Mouse (Mus musculus) liver, postnatal 0 days (tissue): ENCODE measurements at regions not wholly inside any gene's neighbourhood (a gene's known extent, or its start where the extent isn't known, plus 50 kb on each side); places are given as distances from the start of the nearest gene placed in this dataset.

Experiments
- ATAC-seq: fragments of 200-750 bp; cut with Nextera tagmentation; 2 replicates; pipeline ENCODE4 v1.8.0; 2017; ENCODE audit warnings: mild to moderate bottlenecking, moderate library complexity
- DNase-seq: peaks from one replicate; pipeline ENCODE4 v3.0.0-alpha.2; 2016
- H3K27ac ChIP-seq: fragments of 300-500 bp; sonication (generic); 2 replicates; pipeline ENCODE4 v1.5.1; 2014; ENCODE audit warnings: antibody characterized with exemption, moderate library complexity, mild to moderate bottlenecking, low read depth
- H3K27me3 ChIP-seq: fragments of 300-500 bp; sonication (generic); 2 replicates; pipeline ENCODE4 v1.6.1; 2014; ENCODE audit warnings: low read length, control low read depth, mixed read lengths; ENCODE audit not compliant: insufficient read depth
- H3K36me3 ChIP-seq: fragments of 300-500 bp; sonication (generic); replicated peaks from 2 replicates; pipeline ENCODE4 v1.6.1; 2014; ENCODE audit warnings: mild to moderate bottlenecking, control low read depth, low read length, moderate library complexity, mixed read lengths; ENCODE audit not compliant: insufficient read depth
- H3K4me1 ChIP-seq: fragments of 300-500 bp; sonication (generic); 2 replicates; pipeline ENCODE4 v1.6.1; 2014; ENCODE audit warnings: antibody characterized with exemption, mild to moderate bottlenecking, control low read depth; ENCODE audit not compliant: insufficient read depth
- H3K4me2 ChIP-seq: fragments of 300-500 bp; sonication (generic); 2 replicates; pipeline ENCODE4 v1.6.1; 2014; ENCODE audit warnings: low read depth, mild to moderate bottlenecking, low read length, moderate library complexity, mixed read lengths
- H3K4me3 ChIP-seq: fragments of 300-500 bp; sonication (generic); 2 replicates; pipeline ENCODE4 v1.5.1; 2014; ENCODE audit warnings: low read depth, low read length
- H3K9ac ChIP-seq: fragments of 300-500 bp; sonication (generic); replicated peaks from 2 replicates; pipeline ENCODE4 v1.6.1; 2014; ENCODE audit warnings: mild to moderate bottlenecking, moderate library complexity
- H3K9me3 ChIP-seq: fragments of 300-500 bp; sonication (generic); 2 replicates; pipeline ENCODE4 v1.6.1; 2016; ENCODE audit warnings: mild to moderate bottlenecking, control low read depth, low read length, mixed read lengths
- CTCF ChIP-seq: sonication (generic); IDR thresholded peaks from 2 replicates; pipeline ENCODE4 v1.5.1; 2016; ENCODE audit warnings: antibody characterized with exemption, low read depth
- EP300 ChIP-seq: IDR thresholded peaks from 2 replicates; pipeline ENCODE4 v1.6.1; 2016; ENCODE audit warnings: antibody characterized with exemption, low read depth, mild to moderate bottlenecking
- WGBS: fragments of 180-500 bp; shearing (Covaris S2); extraction: QIAGEN DNeasy Blood & Tissue Kit; methylation state at CpG from one replicate; pipeline ENCODE4 v1.1.7; 2014; ENCODE audit not compliant: insufficient replicate concordance; 5-methylcytosine and 5-hydroxymethylcytosine counted together

DNA sequence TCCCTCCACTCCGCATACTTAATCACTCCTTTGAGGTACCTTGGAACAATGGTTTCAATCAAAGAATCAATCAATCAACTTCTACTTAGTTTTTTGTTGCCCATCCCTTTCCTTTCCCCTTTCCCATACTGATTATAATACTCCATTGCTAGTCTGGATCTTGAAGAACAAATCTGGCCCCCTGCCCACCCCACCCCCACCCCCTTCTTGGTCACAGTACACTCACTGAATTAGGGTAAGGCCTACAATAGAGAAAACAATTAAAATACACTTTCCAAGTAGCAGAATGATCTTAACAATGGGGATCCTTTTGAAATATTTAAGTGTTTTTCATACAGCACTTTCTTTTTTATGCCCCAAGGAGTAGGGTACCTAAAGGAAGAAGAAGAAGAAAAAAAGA, 397.7 kb downstream of the Ppargc1a start:
- no peaks in the 10 kb centered on the region for H3K36me3 ChIP-seq
- H3K4me2 ChIP-seq = no peak overlapping the region
- H3K27ac ChIP-seq = no peak overlapping the region
- H3K9me3 ChIP-seq = no peaks in the 10 kb centered on the region
- no peaks in the 10 kb centered on the region for H3K4me1 ChIP-seq
- DNase-seq (no peak), ATAC-seq (no peak)
- WGBS = 76% methylated on average over 1 of the region's 1 CpGs
- no peak overlapping the region for H3K4me3 ChIP-seq
- H3K27me3 ChIP-seq = no peaks in the 10 kb centered on the region
- TF ChIP-seq EP300 (no peak), CTCF (no peak)
- H3K9ac ChIP-seq = no peak overlapping the region

DNA sequence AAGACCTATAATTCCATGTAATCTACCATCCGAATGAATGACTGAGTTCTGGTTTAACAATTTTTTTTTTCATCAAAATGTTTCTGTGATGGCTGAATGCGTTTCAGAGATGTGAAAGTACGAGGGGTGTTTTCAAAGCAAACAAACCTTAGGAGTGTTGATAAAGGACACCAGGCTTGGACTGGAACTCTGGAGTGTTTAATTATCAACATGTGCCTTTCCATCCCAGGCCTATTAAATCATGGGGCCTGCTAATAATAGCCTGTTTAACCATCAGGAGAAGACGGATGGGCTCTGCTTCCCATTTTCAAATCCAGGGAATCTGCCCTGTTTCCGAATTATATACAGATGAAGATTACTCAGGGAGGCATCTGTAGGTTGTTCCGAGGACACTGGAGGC, 399.3 kb downstream of the Ppargc1a start:
- no peaks in the 10 kb centered on the region for H3K36me3 ChIP-seq
- no peaks in the 10 kb centered on the region for H3K9me3 ChIP-seq
- H3K4me3 ChIP-seq = no peak overlapping the region
- TF ChIP-seq CTCF (no peak), EP300 (no peak)
- no peak for DNase-seq
- no peak overlapping the region for H3K27ac ChIP-seq
- no peak overlapping the region for H3K9ac ChIP-seq
- no peaks in the 10 kb centered on the region for H3K27me3 ChIP-seq
- no peak overlapping the region for H3K4me2 ChIP-seq
- no peak for ATAC-seq
- no peaks in the 10 kb centered on the region for H3K4me1 ChIP-seq
- WGBS = 47% methylated on average over 6 of the region's 6 CpGs

DNA sequence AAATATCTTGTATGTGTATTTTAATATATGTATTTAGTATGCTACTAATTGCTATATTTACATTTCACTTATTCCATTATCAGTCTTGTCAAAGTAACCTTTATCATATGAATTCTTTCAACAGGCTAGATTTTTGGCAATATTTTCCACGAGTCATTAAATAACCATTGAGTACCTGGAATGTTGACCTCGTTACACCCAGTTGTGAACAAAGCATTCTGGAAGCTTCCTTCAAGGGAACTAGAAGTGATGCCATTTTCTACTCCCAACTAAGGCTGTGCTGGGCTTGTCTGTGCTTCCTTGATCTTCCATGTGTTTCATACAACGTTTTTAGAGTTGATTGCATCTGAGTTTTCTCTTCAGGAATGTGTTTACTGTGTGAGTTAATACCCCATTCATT, 410.6 kb downstream of the Ppargc1a start:
- H3K36me3 ChIP-seq = no peaks in the 10 kb centered on the region
- ATAC-seq (no peak), DNase-seq (no peak)
- no peak overlapping the region for H3K4me3 ChIP-seq
- peaks cover 2% of the 10 kb centered on the region; the same call in 1 of the 2 replicates for H3K4me1 ChIP-seq
- TF ChIP-seq CTCF (no peak), EP300 (no peak)
- H3K4me2 ChIP-seq = no peak overlapping the region
- H3K9ac ChIP-seq = no peak overlapping the region
- no peaks in the 10 kb centered on the region for H3K27me3 ChIP-seq
- WGBS = 48% methylated on average over 3 of the region's 3 CpGs
- H3K27ac ChIP-seq = no peak overlapping the region
- no peaks in the 10 kb centered on the region for H3K9me3 ChIP-seq

DNA sequence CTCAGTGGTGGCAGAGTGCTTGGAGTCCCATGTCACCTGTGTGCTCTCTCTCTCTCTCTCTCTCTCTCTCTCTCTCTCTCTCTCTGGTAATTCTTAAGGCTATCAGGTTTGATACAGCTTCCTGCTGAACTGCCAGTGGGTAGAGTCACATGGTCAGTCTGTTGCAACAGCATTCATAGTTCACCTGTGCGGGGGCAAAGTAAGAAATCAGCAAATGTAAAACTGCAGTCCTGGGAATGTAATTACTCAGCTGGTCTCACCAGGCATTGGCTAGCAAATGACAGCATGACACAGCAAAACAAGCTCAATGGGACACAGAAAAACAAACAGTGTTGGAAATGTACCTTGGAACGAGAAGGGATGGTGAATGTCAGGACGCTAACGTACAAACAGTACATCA, 422.7 kb downstream of the Ppargc1a start:
- TF ChIP-seq CTCF = no peak
- TF ChIP-seq EP300 = no peak
- H3K27ac ChIP-seq = peak overlapping the region; percentile 62
- H3K9ac ChIP-seq = no peak overlapping the region
- DNase-seq = peak; percentile 30
- no peaks in the 10 kb centered on the region for H3K9me3 ChIP-seq
- H3K27me3 ChIP-seq = no peaks in the 10 kb centered on the region
- H3K4me1 ChIP-seq = no peaks in the 10 kb centered on the region
- no peak overlapping the region for H3K4me2 ChIP-seq
- H3K36me3 ChIP-seq = no peaks in the 10 kb centered on the region
- peak; percentile 96 for ATAC-seq
- WGBS = 44% methylated on average over 4 of the region's 4 CpGs
- no peak overlapping the region for H3K4me3 ChIP-seq

DNA sequence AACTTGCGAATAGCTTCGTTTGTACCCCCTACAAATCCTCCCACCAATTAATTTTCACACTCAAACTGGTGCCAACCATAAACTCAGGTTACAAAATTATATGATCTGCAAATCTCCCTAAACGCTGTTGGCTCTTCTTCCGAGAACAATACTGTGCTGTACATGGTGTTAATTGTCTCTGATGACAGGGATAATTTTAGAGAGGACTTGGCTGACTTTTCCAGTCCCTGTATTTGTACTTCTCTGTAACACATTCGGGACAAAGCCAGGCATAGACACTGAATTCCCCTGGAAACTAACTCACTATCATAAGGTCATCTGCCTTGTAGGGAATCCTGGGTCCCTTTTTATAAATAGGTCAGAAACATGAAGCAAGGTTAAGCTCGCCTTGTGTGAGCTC, 442.4 kb downstream of the Ppargc1a start:
- no peak overlapping the region for H3K27ac ChIP-seq
- H3K4me3 ChIP-seq = no peak overlapping the region
- no peak for TF ChIP-seq EP300
- TF ChIP-seq CTCF = no peak
- H3K4me1 ChIP-seq = no peaks in the 10 kb centered on the region
- H3K36me3 ChIP-seq = no peaks in the 10 kb centered on the region
- ATAC-seq (no peak), DNase-seq (no peak)
- H3K9ac ChIP-seq = no peak overlapping the region
- H3K9me3 ChIP-seq = no peaks in the 10 kb centered on the region
- WGBS = 68% methylated on average over 6 of the region's 6 CpGs
- no peak overlapping the region for H3K4me2 ChIP-seq
- H3K27me3 ChIP-seq = no peaks in the 10 kb centered on the region

DNA sequence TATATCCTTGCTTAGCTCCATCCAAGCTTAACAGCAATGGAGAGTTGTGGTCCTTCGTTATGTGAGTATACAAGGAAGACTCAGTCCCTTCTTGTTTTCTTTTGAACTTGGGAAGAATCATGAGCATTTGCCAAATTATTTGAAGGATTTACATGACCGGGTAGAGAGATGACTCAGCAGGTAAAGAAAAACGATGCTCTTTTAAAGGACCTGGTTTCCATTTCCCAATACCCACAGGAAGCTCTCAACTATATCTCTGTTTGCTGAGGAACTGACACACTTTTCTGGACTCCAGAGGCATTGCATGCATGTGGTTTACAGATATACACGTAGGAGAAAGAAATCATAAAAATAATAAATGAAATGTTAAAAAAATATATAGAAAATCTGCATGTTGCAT, 457.5 kb downstream of the Ppargc1a start:
- no peak for TF ChIP-seq EP300
- no peak for TF ChIP-seq CTCF
- ATAC-seq (no peak), DNase-seq (no peak)
- Histone ChIP-seq H3K36me3 (no peaks in the 10 kb centered on the region), H3K4me3 (no peak overlapping the region), H3K9me3 (no peaks in the 10 kb centered on the region), H3K27ac (no peak overlapping the region), H3K4me2 (no peak overlapping the region), H3K27me3 (no peaks in the 10 kb centered on the region), H3K9ac (no peak overlapping the region), H3K4me1 (no peaks in the 10 kb centered on the region)
- 63% methylated on average over 4 of the region's 4 CpGs for WGBS

DNA sequence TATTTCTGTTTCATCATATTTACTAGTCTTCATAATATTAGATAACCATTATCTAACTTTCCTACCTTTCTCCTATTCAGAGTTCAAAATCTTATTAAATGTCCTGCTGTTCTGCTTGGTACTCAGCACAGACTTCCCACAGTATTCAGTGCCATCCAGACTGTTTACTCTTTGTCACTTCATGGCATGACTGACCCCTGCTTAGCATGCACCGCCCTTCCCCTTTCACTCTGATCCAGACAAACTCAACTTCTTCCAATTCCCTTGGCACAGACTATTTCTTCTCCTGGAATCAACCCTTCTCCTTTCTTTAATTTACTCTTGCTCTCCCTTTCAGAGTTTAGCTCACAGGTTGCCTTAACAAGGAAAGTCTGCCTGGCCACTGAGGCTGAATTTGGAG, 458.8 kb downstream of the Ppargc1a start:
- 69% methylated on average over 1 of the region's 1 CpGs for WGBS
- Histone ChIP-seq H3K9ac (no peak overlapping the region), H3K27me3 (no peaks in the 10 kb centered on the region), H3K4me3 (no peak overlapping the region), H3K4me1 (no peaks in the 10 kb centered on the region), H3K4me2 (no peak overlapping the region), H3K36me3 (no peaks in the 10 kb centered on the region), H3K9me3 (no peaks in the 10 kb centered on the region), H3K27ac (no peak overlapping the region)
- DNase-seq (no peak), ATAC-seq (no peak)
- TF ChIP-seq CTCF (no peak), EP300 (no peak)
